Mouse (Mus musculus): Measurements from ENCODE around the gene Mob3c. TPM values are rescaled to one million over a fixed set of nuclear protein-coding genes. Genes with fewer than 3 reads are reported as not detected.

Mob3c gene
- total RNA-seq (2021): 10 to 100 TPM; 17.5 to 20.4 TPM
- long read RNA-seq, experiment 1, transcript Mob3c-201 (4 exons, 2,884 nt): major isoform, 8 of 8 reads
- long read RNA-seq, experiment 1, partial matches to known transcripts: 0 of 8 reads
- long read RNA-seq, experiment 1, other reads (novel, unspliced or antisense): 0 of 8 reads
- long read RNA-seq, experiment 2, transcript Mob3c-201 (4 exons, 2,884 nt): major isoform, 29 of 31 reads
- long read RNA-seq, experiment 2, partial matches to known transcripts: 0 of 31 reads
- long read RNA-seq, experiment 2, other reads (novel, unspliced or antisense): 0 of 31 reads

GRCm38 (mm10) chr4:115827888-115828571 lies at the start of gene Mob3c:
Gene Mob3c, plus strand, starts transcription at chr4:115828092.
- peak; percentile 57 to 75 for DNase-seq (ENCODE audit: low spot score in 2 of 2)

DNA sequence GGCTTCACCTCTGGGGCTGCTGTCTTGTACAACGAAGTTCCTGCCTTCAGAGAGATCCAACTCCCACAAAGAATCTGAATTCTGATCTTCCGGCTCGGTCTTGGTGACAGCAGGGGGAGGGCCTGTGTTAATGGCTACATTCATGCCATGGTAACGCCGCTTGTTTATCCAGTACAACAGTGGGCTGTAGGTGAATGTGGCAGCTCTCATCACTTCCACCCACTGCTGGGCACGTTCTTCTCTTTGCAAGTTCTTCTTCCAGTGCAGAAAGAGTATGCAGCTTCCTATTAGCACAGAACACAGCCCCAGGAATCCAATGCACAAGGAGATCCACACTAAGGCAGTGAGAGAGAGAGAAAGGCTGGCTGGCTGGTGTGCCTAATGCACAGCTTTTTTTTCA lies 47.6 kb upstream of the Mob3c start:
- DNase-seq (ENCODE audit: low spot score in 2 of 2): no peak

DNA sequence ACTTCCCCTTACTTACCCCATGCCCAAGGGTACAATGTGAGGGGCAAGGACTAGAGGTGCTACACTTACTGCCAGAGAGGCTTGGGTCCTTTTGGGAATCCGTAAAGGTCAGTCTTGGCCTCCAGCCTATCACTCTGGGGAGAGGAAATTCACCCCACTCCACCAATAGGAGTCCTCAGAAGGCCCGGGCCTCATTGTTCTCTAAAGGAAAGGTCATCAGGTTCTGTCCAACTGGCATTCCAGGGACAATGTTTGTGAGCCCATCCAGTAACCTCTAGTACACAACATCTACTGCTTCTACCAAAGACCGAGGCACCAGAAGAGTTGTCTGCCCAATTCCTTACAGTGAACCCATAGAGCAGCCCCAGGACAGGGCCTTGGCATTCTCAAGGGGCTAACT lies 47.0 kb upstream of the Mob3c start, which contains the start of gene Tex38:
Tex38 (minus strand) TSS at position 101 of the 400 bp plus-strand sequence.
- DNase-seq (ENCODE audit: low spot score in 2 of 2): no peak

DNA sequence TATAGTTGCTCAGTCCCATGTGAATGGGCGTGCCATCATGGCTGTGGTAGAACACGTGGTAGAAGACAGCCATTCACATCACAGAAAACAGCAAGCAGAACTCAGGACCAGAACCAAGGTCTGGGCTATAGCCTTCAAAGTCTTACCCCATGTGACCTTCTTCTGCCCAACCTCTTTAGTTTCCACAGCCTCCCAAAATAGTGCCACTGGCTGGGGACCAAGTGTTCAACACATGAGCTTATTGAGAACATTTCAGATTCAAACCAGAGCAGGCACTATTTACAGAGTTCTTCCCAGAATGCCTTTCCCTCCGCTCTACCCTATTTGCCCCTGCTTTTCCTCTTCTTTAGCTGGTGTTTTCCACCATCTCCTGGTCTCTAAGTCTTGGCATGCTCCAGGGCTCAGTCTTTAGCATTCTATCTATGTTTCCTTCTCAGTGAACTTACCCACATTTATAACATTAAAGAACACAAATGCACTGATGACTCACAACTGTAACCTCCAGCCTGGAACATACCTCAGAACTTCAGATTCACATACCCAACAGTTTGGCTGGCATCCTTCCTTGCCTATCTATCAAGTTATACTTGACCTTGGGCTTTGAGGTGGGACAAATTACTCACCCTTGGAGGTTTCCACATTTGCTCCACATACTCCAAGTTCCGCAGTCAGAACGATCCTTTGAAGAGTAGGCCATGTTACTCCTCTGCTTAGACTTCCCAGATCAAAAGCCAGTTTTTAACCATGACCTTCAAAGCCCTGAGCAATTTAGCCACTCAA lies 45.7 kb upstream of the Mob3c start:
- DNase-seq (ENCODE audit: low spot score in 2 of 2): no peak

- DNase-seq (ENCODE audit: low spot score in 2 of 2): peak; percentile 58 to 66
Observed at GRCm38 (mm10) chr4:115784769-115785510, 43.0 kb upstream of the Mob3c start, which contains the start of gene Atpaf1. Gene Atpaf1, plus strand, starts transcription at chr4:115784812.

DNA sequence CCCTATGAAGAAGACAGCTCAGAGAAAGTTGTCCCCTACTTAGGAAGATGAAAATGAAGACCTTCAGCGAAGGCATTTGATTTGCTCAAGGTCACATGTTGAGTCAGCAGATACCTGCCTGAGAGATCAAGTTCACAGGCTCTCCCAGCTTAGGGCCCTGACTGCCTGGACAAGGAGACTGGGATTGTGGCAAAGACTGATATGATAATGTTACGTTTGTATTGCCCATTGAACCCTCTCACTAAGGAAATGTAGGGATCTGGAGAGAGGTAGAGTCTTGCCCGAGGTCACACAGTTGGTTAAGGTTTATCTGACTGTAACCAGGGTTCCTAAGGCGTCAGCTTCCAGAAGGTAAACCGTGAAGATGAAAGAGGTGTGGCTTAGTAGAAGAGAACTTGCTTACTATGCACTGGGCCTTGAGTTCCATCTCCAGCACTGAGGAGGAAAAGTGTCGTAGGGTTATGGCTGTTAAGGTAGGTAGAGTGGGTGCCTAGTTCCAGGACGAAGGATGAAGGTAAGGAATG lies 42.3 kb upstream of the Mob3c start:
- no peak for DNase-seq (ENCODE audit: low spot score in 2 of 2)

DNA sequence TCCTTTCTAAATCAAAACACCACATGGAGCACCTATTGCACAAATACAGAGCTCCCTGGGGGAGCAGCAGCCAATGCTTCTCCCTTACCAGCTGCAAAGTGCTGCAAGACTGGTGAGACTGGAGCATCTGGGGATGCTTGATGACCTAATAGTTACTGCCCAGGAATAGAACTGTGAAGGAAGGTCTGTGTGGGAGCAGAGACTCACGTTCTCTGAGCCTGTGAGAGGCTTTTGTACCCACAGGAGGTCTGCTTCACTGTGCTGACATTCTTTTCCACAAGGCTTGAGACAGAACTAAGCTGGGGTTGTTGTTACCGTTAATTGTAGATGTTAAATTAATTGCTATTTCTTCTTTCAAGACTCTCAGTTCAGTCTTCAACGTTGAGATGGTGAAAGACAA lies 37.0 kb upstream of the Mob3c start:
- no peak for DNase-seq (ENCODE audit: low spot score in 2 of 2)

- no peak for DNase-seq (ENCODE audit: low spot score in 2 of 2)
Observed at GRCm38 (mm10) chr4:115795360-115795759, 32.5 kb upstream of the Mob3c start.

GRCm38 (mm10) chr4:115799981-115800380 lies 27.9 kb upstream of the Mob3c start:
- no peak for DNase-seq (ENCODE audit: low spot score in 2 of 2)

- DNase-seq (ENCODE audit: low spot score in 2 of 2): no peak
Observed at GRCm38 (mm10) chr4:115812326-115812725, 15.6 kb upstream of the Mob3c start.

- DNase-seq (ENCODE audit: low spot score in 2 of 2): no peak
Observed at GRCm38 (mm10) chr4:115815606-115816005, 12.3 kb upstream of the Mob3c start.

DNA sequence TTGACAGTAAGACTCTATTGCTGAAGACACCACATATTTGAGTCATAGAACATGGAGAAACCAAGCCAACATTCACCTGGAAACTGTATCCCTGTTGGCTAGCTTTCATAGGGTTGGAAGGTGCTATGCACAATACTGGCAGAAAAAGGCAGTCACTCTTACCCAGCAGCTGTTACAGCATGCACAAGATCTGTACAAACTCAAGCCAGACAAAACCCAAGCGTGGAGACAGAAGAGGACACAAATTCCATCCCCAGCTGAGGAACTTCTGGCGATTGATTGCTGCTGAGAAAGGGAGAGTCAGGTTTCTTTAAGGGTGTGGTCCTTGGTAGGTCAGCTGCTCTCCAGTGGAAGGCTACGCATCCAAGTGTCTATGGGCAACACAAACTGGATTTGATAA lies 7.7 kb upstream of the Mob3c start:
- no peak for DNase-seq (ENCODE audit: low spot score in 2 of 2)

GRCm38 (mm10) chr4:115820944-115821343 lies 6.9 kb upstream of the Mob3c start:
- DNase-seq (ENCODE audit: low spot score in 2 of 2): no peak

GRCm38 (mm10) chr4:115821431-115821830 lies 6.5 kb upstream of the Mob3c start:
- DNase-seq (ENCODE audit: low spot score in 2 of 2): no peak

- DNase-seq (ENCODE audit: low spot score in 2 of 2): no peak
Observed at GRCm38 (mm10) chr4:115821928-115822327, 6.0 kb upstream of the Mob3c start.

DNA sequence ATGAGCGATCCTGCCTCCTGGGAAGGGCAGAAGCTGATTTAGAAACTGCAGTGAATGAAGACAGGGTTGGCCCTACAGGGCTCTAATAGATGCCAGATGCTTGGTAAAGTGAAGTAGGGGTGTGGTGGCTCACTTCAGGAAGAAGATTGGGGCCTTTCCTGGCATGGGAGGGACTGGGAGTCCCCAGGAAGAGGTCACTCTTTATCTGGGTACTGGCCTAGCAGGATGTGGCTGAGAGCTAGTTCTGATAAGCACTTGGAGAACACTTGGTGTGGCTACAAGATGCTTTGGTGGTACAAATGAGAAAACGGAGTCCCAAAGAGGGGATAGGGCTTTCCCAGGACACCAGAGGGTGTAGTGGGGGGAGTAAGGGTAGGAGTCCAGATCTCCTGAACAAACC lies 3.7 kb upstream of the Mob3c start:
- no peak for DNase-seq (ENCODE audit: low spot score in 2 of 2)

DNA sequence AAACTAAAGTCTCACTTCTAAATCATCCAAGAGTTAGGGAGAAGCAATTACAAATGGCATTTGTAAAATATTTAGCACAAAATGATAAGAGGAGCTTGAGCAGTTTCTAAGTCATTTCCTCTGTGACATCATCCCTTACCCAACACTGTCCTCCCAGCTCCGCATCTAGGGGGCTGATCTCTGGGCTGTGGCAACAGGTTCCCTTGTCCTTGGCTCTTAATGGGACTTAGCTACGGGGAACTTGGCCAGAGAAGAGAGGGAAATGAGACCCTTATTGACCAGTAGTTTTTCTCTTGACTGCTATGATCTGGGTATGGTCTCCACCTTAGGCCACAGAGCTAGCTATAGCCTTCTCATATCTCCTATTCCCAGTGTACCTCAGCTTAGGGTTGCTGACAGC lies 2.6 kb upstream of the Mob3c start:
- DNase-seq (ENCODE audit: low spot score in 2 of 2): no peak

DNA sequence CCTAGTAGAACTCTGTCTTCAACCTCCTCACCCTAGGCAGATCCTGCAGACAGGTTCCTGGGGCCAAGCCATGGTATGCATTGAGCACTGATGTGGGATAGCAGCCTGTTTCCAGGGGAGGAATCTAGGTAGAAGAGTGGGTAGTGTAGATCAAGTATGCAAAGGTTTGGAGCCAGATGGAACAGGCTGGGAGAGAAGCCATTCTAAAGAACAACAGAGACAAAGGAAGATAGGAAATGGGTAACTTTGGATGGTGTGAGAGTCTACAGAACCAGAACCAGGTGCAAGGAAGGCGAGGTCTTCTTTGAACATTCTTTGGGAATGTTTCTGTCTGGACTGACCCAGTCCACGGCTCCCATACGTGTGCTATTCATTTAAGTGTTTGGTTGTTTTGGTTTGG lies 826 bp upstream of the Mob3c start:
- no peak for DNase-seq (ENCODE audit: low spot score in 2 of 2)

GRCm38 (mm10) chr4:115827535-115827887 lies 381 bp upstream of the Mob3c start:
- DNase-seq (ENCODE audit: low spot score in 2 of 2): no peak

GRCm38 (mm10) chr4:115828572-115828902 lies 645 bp downstream of the Mob3c start:
- DNase-seq (ENCODE audit: low spot score in 2 of 2): no peak

DNA sequence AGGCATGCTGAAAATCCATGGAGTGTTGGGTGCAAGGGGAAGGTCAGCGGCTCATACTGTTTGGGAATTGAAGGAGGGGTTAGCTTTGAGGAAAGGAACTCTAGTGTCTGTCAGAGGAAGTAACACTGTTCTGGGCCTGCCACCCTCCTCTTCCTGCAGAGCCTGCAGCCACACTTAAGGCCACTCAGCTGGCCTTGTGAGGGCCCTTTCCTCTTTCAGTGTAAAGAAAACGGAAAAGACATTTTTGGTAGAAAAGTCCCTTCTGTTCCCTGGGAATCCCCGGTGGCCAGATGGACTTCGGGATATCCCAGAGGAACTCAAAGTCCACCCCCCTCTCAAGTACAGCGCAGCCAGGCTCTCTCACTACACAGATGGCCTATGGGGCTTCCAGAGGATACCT lies 2.6 kb downstream of the Mob3c start:
- no peak for DNase-seq (ENCODE audit: low spot score in 2 of 2)

All from adrenal gland, postnatal 4 days (tissue).